Mouse (Mus musculus): ENCODE measurements at regions not wholly inside any gene's neighbourhood (a gene's known extent, or its start where the extent isn't known, plus 50 kb on each side); places are given as distances from the start of the nearest gene placed in this dataset.

- TF ChIP-seq POLR2A (IDR thresholded peaks at IDR 0.05; ENCODE audit: insufficient read depth, low read depth, low read length) (no peak), CTCF (IDR thresholded peaks at IDR 0.05) (no peak), EP300 (IDR thresholded peaks at IDR 0.05; ENCODE audit: insufficient read depth, low read depth, low read length) (no peak)
Observed at GRCm38 (mm10) chr3:155866286-155866685, 695.3 kb upstream of the Negr1 start.

Measured in heart, adult 2 months (tissue).